Mouse (Mus musculus): ENCODE measurements around the gene Plekha5. TPM values are rescaled to one million over a fixed set of nuclear protein-coding genes. Genes with fewer than 3 reads are reported as not detected.
"Not testable (repeated sequence)": the region's sequence is repeated elsewhere in the genome, so short reads cannot be mapped to it uniquely, and the experiment has no call there.

Plekha5 gene
- polyA plus RNA-seq, 1 experiment from 2014 or later: 45.4 TPM

DNA sequence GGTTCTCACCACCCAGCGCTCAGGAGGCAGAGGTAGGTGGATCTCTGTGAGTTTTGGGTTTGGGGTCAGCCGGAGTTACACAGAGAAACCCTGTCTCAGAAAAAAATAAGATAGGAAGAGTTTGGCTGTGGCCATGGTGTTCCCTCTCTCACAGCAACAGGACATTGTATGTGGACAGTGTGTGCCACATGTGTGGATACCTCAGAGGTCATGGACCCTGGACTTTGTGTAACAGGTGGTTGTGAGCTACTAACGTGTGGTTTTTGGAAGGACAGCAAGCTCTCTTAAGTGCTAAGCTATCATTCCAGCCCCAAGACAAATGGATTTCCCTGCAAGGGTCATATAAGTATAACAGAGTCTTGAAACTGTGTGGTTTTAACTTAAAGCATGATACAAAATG lies 151.1 kb downstream of the Plekha5 start:
- Histone ChIP-seq H3K9me3 (ENCODE audit: low read length) (no peaks in the 10 kb centered on the region), H3K4me1 (ENCODE audit: insufficient read depth, low read length) (no peaks in the 10 kb centered on the region), H3K4me3 (ENCODE audit: low read length) (no peak overlapping the region), H3K27ac (ENCODE audit: low read length) (no peak overlapping the region), H3K27me3 (ENCODE audit: insufficient read depth, low read length) (no peaks in the 10 kb centered on the region), H3K9ac (replicated peaks; ENCODE audit: low read length) (no peak overlapping the region), H3K4me2 (replicated peaks; ENCODE audit: low read depth, low read length) (no peak overlapping the region), H3K36me3 (ENCODE audit: insufficient read depth, low read length) (peaks cover 60% of the 10 kb centered on the region)
- 88% methylated on average over 3 of the region's 3 CpGs for WGBS
- no peak for ATAC-seq (ENCODE audit: low FRiP score, low TSS enrichment)

- Histone ChIP-seq H3K27ac (ENCODE audit: low read length) (peak overlapping the region; percentile 40; the same call in 1 of the 2 replicates), H3K27me3 (ENCODE audit: insufficient read depth, low read length) (no peaks in the 10 kb centered on the region), H3K4me1 (ENCODE audit: insufficient read depth, low read length) (no peaks in the 10 kb centered on the region), H3K9me3 (ENCODE audit: low read length) (no peaks in the 10 kb centered on the region), H3K4me3 (ENCODE audit: low read length) (no peak overlapping the region), H3K4me2 (replicated peaks; ENCODE audit: low read depth, low read length) (no peak overlapping the region), H3K36me3 (ENCODE audit: insufficient read depth, low read length) (peaks cover 55% of the 10 kb centered on the region), H3K9ac (replicated peaks; ENCODE audit: low read length) (no peak overlapping the region)
- WGBS: 46% methylated on average over 8 of the region's 8 CpGs
- peak; percentile 69; the same call in 1 of the 2 replicates for ATAC-seq (ENCODE audit: low FRiP score, low TSS enrichment)
These were observed 152.3 kb downstream of the Plekha5 start for GRCm38 (mm10) chr6:140576133-140576532.

DNA sequence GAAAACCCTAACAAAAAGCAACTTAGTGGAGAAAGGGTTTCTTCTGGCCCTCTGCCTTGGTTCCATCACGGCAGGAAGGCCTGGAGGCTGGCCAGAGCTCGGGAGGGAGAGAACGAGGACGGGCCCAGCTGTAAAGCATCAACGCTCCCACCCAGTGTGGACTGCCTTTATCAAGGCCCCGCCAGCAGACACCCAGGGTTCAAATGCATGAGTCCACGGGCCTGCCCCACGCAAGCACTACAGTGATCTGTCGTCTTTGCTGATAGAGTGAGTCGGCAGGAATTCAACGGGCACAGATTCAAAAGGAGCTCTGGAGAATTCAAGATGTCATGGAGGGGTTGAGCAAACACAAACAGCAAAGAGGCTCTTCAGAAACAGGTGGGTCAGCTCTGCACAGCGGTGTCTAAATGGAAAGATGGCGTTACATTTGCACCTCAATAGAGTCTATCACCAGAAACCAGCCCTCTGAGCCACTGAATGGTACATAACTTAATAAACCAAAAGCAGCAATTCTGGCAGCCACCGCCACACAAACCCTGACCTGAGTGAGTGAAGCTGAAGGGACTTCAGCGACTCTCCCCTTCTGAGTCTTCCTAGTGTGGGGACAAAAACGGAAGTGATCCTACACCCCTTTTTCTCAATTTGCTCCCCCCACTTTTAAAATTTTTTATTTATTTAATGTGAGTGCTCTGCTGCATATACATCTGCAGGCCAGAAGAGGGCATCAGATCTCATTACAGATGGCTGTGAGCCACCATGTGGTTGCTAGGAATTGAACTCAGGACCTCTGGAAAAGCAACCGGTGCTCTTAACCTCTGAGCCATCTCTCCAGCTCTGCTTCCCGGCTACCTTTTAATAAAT lies 153.3 kb downstream of the Plekha5 start:
- peak; percentile 85 for ATAC-seq (ENCODE audit: low FRiP score, low TSS enrichment)
- no peaks in the 10 kb centered on the region for H3K27me3 ChIP-seq (ENCODE audit: insufficient read depth, low read length)
- no peak overlapping the region for H3K9ac ChIP-seq (replicated peaks; ENCODE audit: low read length)
- H3K4me2 ChIP-seq (replicated peaks; ENCODE audit: low read depth, low read length): no peak overlapping the region
- peaks cover 55% of the 10 kb centered on the region for H3K36me3 ChIP-seq (ENCODE audit: insufficient read depth, low read length)
- WGBS: 65% methylated on average over 18 of the region's 18 CpGs
- no peaks in the 10 kb centered on the region for H3K9me3 ChIP-seq (ENCODE audit: low read length)
- H3K4me1 ChIP-seq (ENCODE audit: insufficient read depth, low read length): no peaks in the 10 kb centered on the region
- no peak overlapping the region for H3K4me3 ChIP-seq (ENCODE audit: low read length)
- H3K27ac ChIP-seq (ENCODE audit: low read length): 0 out of 2 replicates have a peak overlapping the region, but pooled peaks have one; percentile 40

DNA sequence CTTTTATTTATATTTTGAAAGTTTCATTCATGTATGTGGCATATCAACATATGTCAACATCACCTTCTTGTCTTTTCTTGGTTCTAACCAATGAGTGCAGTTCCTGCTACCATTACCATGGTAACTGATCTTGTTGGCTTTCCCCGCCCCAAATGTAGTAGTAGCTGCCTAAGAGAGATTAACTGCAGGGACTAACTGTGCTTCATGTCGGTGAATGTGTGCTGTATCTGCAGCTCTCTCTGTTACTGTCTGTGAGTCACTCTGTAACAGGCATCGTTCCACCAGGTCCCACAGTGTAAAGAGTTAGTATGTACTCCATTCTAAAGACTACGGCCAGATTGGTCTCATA lies 153.9 kb downstream of the Plekha5 start:
- peaks cover 56% of the 10 kb centered on the region for H3K36me3 ChIP-seq (ENCODE audit: insufficient read depth, low read length)
- no peak for ATAC-seq (ENCODE audit: low FRiP score, low TSS enrichment)
- no peaks in the 10 kb centered on the region for H3K4me1 ChIP-seq (ENCODE audit: insufficient read depth, low read length)
- no peaks in the 10 kb centered on the region for H3K27me3 ChIP-seq (ENCODE audit: insufficient read depth, low read length)
- WGBS: 92% methylated on average over 4 of the region's 4 CpGs
- H3K9ac ChIP-seq (replicated peaks; ENCODE audit: low read length): no peak overlapping the region
- no peak overlapping the region for H3K4me2 ChIP-seq (replicated peaks; ENCODE audit: low read depth, low read length)
- H3K27ac ChIP-seq (ENCODE audit: low read length): no peak overlapping the region
- H3K4me3 ChIP-seq (ENCODE audit: low read length): no peak overlapping the region
- H3K9me3 ChIP-seq (ENCODE audit: low read length): no peaks in the 10 kb centered on the region

- not testable (repeated sequence) for H3K4me3 ChIP-seq (ENCODE audit: low read length); H3K4me1 ChIP-seq (ENCODE audit: insufficient read depth, low read length); H3K9me3 ChIP-seq (ENCODE audit: low read length); H3K27me3 ChIP-seq (ENCODE audit: insufficient read depth, low read length); ATAC-seq (ENCODE audit: low FRiP score, low TSS enrichment); H3K4me2 ChIP-seq (replicated peaks; ENCODE audit: low read depth, low read length); H3K9ac ChIP-seq (replicated peaks; ENCODE audit: low read length); H3K27ac ChIP-seq (ENCODE audit: low read length)
- H3K36me3 ChIP-seq (ENCODE audit: insufficient read depth, low read length): peaks cover 51% of the 10 kb centered on the region
These were observed 155.1 kb downstream of the Plekha5 start for GRCm38 (mm10) chr6:140578985-140579384.

- no peak overlapping the region for H3K4me2 ChIP-seq (replicated peaks; ENCODE audit: low read depth, low read length)
- H3K9ac ChIP-seq (replicated peaks; ENCODE audit: low read length): no peak overlapping the region
- 86% methylated on average over 4 of the region's 4 CpGs for WGBS
- no peak overlapping the region for H3K27ac ChIP-seq (ENCODE audit: low read length)
- H3K36me3 ChIP-seq (ENCODE audit: insufficient read depth, low read length): peaks cover 44% of the 10 kb centered on the region
- no peak for ATAC-seq (ENCODE audit: low FRiP score, low TSS enrichment)
- H3K4me1 ChIP-seq (ENCODE audit: insufficient read depth, low read length): no peaks in the 10 kb centered on the region
- H3K27me3 ChIP-seq (ENCODE audit: insufficient read depth, low read length): no peaks in the 10 kb centered on the region
- no peak overlapping the region for H3K4me3 ChIP-seq (ENCODE audit: low read length)
- H3K9me3 ChIP-seq (ENCODE audit: low read length): no peaks in the 10 kb centered on the region
These were observed 156.3 kb downstream of the Plekha5 start for GRCm38 (mm10) chr6:140580170-140580569.

GRCm38 (mm10) chr6:140586714-140587259 lies 162.9 kb downstream of the Plekha5 start:
- ATAC-seq (ENCODE audit: low FRiP score, low TSS enrichment): peak; percentile 29; the same call in 1 of the 2 replicates
- peaks cover 53% of the 10 kb centered on the region for H3K36me3 ChIP-seq (ENCODE audit: insufficient read depth, low read length)

GRCm38 (mm10) chr6:140591331-140591730 lies 167.5 kb downstream of the Plekha5 start:
- Histone ChIP-seq H3K27me3 (ENCODE audit: insufficient read depth, low read length) (no peaks in the 10 kb centered on the region), H3K27ac (ENCODE audit: low read length) (no peak overlapping the region), H3K4me1 (ENCODE audit: insufficient read depth, low read length) (no peaks in the 10 kb centered on the region), H3K9me3 (ENCODE audit: low read length) (no peaks in the 10 kb centered on the region), H3K4me2 (replicated peaks; ENCODE audit: low read depth, low read length) (no peak overlapping the region), H3K9ac (replicated peaks; ENCODE audit: low read length) (no peak overlapping the region), H3K36me3 (ENCODE audit: insufficient read depth, low read length) (peaks cover 63% of the 10 kb centered on the region), H3K4me3 (ENCODE audit: low read length) (no peak overlapping the region)
- ATAC-seq (ENCODE audit: low FRiP score, low TSS enrichment): no peak
- WGBS: 89% methylated on average over 5 of the region's 5 CpGs

More at GRCm38 (mm10) chr6:140586714-140587259, 162.9 kb downstream of the Plekha5 start:
- no peaks in the 10 kb centered on the region for H3K9me3 ChIP-seq (ENCODE audit: low read length)
- 79% methylated on average over 8 of the region's 8 CpGs for WGBS
- H3K4me1 ChIP-seq (ENCODE audit: insufficient read depth, low read length): no peaks in the 10 kb centered on the region
- H3K27me3 ChIP-seq (ENCODE audit: insufficient read depth, low read length): no peaks in the 10 kb centered on the region
- H3K4me2 ChIP-seq (replicated peaks; ENCODE audit: low read depth, low read length): no peak overlapping the region
- H3K27ac ChIP-seq (ENCODE audit: low read length): no peak overlapping the region
- H3K9ac ChIP-seq (replicated peaks; ENCODE audit: low read length): no peak overlapping the region
- no peak overlapping the region for H3K4me3 ChIP-seq (ENCODE audit: low read length)

DNA sequence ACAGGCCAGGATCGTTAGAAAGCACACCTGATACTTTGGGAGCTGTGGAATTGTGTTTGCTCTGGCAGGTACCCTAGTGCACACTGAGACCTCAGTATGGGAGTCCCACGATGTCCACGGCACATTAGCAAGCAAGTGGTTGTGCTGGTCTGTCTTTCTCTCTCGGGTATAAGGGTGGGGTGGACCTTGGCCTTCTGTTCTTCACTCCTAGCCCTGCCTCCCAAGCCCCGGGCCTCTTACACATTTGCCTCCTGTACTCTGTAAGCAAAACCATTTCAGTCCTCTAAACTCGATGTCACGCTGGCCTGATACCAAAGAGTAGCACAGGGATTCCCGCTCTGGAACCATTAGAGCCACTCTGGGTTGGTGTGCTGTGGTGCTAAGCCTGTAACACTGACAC lies 168.9 kb downstream of the Plekha5 start:
- 76% methylated on average over 8 of the region's 8 CpGs for WGBS
- peaks cover 57% of the 10 kb centered on the region for H3K36me3 ChIP-seq (ENCODE audit: insufficient read depth, low read length)
- ATAC-seq (ENCODE audit: low FRiP score, low TSS enrichment): 0 out of 2 replicates have a peak, but pooled peaks have one; percentile 29
- no peak overlapping the region for H3K9ac ChIP-seq (replicated peaks; ENCODE audit: low read length)
- H3K4me2 ChIP-seq (replicated peaks; ENCODE audit: low read depth, low read length): no peak overlapping the region
- no peaks in the 10 kb centered on the region for H3K27me3 ChIP-seq (ENCODE audit: insufficient read depth, low read length)
- no peak overlapping the region for H3K4me3 ChIP-seq (ENCODE audit: low read length)
- no peak overlapping the region for H3K27ac ChIP-seq (ENCODE audit: low read length)
- H3K9me3 ChIP-seq (ENCODE audit: low read length): no peaks in the 10 kb centered on the region
- no peaks in the 10 kb centered on the region for H3K4me1 ChIP-seq (ENCODE audit: insufficient read depth, low read length)

Measured in kidney, embryonic 16.5 days (tissue).